Mouse (Mus musculus) MN1 (cell line): ENCODE results near the gene S1pr1.

Experiments used
- DNase-seq: peaks from one replicate; pipeline ENCODE4 v3.0.0-alpha.2; 2016; ENCODE audit warnings: low spot score

Gene S1pr1

DNA sequence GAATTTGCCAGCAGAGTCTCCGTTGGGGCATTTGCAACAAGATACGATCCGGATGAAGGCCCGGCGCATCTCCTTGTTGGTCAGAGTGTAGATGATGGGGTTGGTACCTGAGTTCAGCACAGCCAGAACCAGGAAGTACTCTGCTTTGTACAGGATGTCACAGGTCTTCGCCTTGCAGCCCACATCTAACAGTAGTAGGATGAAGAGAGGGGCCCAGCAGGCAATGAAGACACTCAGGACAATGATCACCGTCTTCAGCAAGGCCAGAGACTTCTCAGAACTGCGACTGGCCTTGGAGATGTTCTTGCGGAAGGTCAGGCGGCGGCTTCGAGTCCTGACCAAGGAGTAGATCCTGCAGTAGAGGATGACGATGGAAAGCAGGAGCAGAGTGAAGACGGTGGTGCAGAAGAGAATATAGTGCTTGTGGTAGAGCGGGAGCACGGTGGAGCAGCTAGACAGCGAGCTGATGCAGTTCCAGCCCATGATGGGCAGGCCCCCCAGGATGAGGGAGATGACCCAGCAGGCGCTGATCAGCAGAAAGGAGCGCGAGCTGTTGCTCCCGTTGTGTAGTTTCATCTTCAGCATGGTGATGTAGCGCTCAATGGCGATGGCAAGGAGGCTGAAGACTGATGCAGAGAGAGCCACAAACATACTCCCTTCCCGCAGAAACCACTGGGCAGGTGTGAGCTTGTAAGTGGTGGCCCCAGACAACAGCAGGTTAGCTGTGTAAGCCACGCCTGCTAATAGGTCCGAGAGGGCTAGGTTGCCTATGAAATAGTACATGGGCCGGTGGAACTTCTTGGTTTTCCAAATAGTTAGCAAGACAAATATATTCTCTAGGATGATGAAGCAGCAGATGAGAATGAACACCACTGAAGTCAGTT, 2.7 kb downstream of the S1pr1 start:
- DNase-seq = no peak

DNA sequence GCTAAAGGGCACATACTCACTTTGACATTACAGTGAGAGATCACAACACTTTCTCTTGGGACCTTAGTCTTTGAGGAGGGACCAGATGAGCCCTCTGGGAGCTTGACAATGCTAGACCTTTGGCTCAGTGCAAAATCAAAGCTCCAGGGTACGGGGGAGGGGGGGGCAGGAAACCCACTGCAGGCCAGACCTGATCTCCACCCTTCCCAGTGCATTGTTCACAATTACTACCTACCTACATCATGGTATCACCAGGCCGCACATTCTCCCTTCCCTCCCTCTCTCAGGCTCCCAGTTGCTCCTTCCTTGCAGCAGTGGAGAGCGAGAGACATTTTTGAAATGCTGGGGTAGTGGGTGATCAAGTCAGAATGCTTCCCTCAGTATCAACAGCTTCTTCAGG, 3.5 kb downstream of the S1pr1 start:
- no peak for DNase-seq

- DNase-seq = no peak
Observed at GRCm38 (mm10) chr3:115710051-115710450, 4.8 kb downstream of the S1pr1 start.

DNA sequence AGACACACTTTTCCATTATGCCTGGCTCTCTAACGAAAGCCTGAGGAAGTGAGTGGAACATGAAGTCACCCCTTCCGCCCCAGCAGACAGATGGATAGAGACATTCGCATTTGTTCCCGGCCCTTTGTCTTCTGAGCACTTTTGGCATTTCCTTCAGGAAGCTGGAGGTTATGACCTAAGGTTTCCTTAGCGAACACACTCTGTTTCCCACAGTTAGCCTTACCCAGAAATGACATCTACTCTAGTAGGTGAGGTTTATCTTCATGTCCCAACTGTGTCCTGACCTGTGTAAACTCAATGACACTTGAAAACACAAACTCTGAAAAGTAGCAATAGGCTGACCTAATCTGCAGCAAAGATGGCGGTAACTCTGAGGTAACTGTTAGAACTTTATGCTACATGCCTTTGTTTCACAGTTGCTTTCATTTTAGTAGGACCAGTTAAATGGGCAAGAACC, 5.7 kb downstream of the S1pr1 start:
- no peak for DNase-seq

- DNase-seq = no peak
Observed at GRCm38 (mm10) chr3:115706736-115707135, 8.1 kb downstream of the S1pr1 start.

GRCm38 (mm10) chr3:115704254-115704908, 10.5 kb downstream of the S1pr1 start:
- DNase-seq = no peak

DNA sequence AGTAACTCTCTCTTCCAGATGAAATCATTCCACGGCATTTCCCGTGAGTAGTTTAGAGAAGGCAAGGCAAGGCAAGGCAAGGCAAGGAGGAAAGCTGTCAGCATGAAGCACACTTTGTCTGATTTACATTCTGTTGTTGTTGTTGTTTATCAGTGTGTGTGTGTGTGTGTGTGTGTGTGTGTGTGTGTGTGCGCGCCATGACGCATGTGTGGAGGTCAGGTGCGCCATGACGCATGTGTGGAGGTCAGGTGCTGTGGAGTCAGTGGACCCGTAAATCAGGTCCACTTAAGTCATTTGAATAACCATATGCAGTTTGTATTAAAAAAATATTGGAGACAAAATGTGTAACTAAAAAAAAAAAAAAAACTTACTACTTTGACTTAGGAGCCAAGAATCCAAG, 11.2 kb downstream of the S1pr1 start:
- no peak for DNase-seq

GRCm38 (mm10) chr3:115702089-115702488, 12.8 kb downstream of the S1pr1 start:
- no peak for DNase-seq

DNA sequence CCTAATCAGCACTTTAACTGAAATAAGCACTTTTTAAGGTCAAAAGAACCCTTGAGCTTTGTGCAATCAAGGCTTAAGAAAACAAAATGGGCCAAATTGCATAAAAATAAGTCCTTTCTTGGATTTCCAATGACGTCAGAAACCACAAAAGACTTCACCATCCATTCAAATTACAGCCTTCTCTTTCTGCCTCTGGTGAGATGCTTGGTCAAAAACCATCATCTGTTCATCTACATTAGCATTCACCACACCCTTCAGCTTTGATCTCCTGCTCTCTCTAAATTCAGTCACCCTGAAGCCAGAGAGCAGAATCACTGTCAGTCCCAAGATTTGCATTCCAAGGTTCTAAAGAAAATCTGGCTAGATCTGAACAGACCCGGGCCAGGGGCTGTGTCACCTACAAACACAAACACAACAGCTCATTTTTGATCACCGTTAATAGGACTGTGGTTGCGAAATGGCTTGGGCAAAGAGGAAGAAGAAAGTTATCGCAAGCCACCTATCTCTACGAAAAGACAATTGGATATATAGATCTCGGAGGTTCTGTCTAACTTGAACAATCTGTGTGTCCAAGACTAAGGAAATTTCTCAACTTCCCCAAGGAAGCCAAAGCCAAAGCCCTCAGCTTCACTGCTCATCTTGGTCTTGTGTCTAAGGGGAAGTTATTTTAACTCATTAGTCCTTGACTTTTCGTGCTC, 19.5 kb downstream of the S1pr1 start:
- no peak for DNase-seq

DNA sequence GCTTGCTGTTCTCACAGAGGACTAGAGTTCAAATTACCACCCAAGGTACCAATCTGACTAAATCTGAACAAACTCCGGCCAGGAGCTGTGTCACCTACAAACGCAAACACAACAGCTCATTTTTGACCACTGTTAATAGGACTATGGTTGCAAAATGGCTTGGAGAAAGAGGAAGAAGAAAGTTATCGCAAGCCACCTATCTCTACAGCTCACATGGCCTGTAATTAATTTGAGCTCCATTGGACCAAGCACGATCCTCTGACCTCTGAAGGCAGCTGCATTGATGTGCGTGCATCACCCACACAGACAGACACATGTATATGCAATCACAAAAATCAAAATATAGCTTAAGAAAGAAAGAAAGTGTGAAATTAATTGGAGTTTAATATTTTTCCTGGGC, 20.7 kb downstream of the S1pr1 start:
- no peak for DNase-seq

DNA sequence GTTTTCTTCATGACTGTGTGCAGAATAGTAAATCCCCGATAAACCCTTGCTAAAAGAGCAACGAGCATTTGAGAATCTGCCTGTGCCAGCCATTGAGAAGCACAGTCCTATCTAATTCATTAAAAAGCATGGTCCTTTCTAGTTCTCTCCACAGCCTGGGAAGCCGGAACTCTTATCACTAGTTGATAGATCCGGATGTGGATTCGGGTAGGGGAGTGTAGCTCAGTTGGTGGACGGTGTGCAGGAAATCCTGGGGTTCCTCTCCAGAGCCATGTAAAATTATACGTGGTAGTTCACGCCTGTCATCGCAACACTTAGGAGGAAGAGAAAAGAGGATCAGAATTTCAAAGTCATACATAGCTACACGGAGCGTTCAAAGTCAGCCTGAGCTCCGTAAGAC, 21.5 kb downstream of the S1pr1 start:
- no peak for DNase-seq

GRCm38 (mm10) chr3:115692857-115693256, 22.0 kb downstream of the S1pr1 start:
- no peak for DNase-seq

GRCm38 (mm10) chr3:115692384-115692783, 22.5 kb downstream of the S1pr1 start:
- DNase-seq = no peak

DNA sequence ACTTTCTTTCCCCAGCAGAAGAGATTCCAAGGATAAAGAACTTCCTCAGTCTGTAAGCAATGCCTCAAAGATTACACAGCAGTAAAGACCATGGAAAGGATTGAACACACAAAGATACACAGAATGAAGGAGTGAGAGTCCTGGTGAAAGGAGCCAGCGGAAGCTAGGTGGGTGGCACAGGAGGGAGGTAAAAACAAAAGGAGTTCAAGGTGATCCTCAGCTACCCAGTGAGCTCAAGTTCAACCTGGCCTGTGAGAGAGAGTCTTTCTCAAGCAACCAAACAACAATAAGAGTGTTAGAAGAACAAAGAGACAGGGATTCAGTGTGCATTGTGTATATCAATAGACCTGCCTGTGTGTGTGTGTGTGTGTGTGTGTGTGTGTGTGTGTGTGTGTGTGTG, 25.0 kb downstream of the S1pr1 start:
- DNase-seq = no peak

DNA sequence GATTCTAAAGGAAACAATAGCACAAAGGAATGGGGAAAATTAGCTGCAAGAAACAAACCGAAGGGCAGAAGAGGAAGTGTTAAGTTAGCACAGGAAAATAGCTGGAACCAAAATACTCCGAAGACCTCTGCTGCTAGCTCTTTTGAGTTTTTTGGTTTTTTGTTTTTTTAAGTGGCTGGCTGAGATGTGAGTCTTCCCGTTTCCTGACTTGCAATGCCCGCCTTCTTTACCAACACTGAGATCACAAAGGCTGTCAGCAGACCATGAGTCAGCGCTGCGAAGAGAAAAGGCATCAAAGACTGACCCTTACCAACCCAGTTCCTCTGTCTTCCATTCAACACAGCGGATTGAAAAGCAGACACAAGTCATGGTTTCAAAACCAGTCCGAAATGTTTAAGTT, 25.5 kb downstream of the S1pr1 start:
- DNase-seq = no peak

- no peak for DNase-seq
Observed at GRCm38 (mm10) chr3:115687821-115688220, 27.1 kb downstream of the S1pr1 start.

DNA sequence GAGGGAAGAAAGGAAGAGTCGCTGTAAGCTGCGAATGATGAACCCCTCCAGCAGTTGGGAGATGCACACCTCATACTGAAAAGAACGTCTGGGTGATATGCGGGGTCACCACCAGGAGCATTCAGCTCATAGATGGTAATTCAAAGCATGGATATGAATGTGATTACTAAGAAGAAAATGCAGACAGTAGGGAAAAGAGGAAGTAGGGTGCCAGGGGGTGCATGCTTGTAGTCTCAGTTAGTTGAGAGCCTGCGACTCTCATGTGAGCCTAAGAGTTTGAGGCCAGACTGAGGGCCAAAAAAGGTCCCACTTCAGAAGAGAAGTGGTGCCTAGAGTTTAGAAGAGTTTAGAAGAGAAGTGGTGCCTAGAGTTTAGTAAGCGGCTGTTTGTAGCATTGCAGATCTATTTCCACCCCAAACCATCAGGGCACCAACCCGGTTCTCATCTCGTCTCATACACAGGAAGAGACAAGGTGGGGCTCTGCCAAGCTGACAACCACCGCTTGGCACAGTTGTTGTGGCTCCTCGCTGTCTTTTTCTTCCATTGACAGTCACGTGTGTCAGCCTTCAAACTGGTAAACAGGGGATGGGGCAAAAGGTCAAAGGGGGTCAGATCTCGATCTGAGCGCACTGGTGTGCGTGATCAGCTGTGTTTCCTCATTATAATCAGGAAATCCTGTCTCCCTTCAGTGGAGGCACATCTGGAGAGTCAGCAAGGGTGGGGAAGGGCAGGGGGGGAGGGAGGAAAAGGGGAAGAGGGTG, 32.4 kb downstream of the S1pr1 start:
- no peak for DNase-seq

DNA sequence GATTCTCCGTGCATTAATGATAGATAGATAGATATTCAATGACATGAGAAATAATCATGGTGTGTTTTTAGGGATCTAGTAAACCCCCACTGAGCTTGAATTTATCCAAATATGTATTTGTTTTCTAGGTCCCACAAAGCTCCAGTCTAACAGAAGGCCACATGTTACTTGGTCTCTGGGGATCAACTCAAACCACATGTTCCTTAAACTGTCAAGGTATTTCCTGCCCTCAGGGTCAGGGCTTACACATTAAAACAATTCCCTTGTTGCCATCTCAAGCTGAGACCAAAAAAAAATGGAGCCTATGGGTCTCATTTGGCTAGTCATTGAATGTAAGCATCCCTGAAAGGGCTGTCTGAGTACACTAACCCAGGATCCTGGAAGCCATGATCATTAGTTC, 33.7 kb downstream of the S1pr1 start:
- no peak for DNase-seq

- no peak for DNase-seq
Observed at GRCm38 (mm10) chr3:115679022-115679421, 35.9 kb downstream of the S1pr1 start.

- DNase-seq = no peak
Observed at GRCm38 (mm10) chr3:115675546-115676535, 39.0 kb downstream of the S1pr1 start.

DNA sequence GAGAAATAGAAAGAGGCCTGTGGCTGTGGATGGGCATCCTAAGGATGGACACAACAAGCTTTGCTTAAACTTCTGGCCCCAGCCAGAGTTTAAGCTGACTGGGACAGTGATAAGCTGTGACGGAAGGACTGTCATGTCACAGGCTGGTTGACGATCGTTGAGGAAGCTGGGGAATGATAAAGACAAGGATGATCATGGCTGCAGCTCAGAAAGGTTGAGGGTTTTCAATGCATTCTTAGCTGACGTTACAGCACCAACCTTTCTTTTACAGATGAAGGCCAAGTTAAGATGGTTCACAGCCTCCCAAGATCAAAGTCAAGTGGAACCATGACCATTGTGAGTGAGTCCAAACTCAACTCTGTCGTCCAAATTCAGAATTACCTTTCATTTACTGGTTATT, 40.2 kb downstream of the S1pr1 start:
- no peak for DNase-seq
